Mouse (Mus musculus) intestine, embryonic 15.5 days (tissue): Measurements from ENCODE around the gene Fkrp. TPM values are rescaled to one million over a fixed set of nuclear protein-coding genes. Genes with fewer than 3 reads are reported as not detected.

Source experiments
- ATAC-seq: fragments of 200-750 bp; cut with Nextera tagmentation; 2 replicates; pipeline ENCODE4 v1.8.0; 2017; ENCODE audit warnings: moderate TSS enrichment, moderate library complexity
- H3K27ac ChIP-seq: fragments of 300-500 bp; sonication (generic); 2 replicates; pipeline ENCODE4 v1.5.1; 2015; ENCODE audit warnings: mild to moderate bottlenecking, inconsistent platforms
- H3K27me3 ChIP-seq: fragments of 300-500 bp; sonication (generic); replicated peaks from 2 replicates; pipeline ENCODE4 v1.6.1; 2015; ENCODE audit warnings: inconsistent platforms
- H3K36me3 ChIP-seq: fragments of 300-500 bp; sonication (generic); 2 replicates; pipeline ENCODE4 v1.6.1; 2015; ENCODE audit warnings: inconsistent platforms
- H3K4me1 ChIP-seq: fragments of 300-500 bp; sonication (generic); replicated peaks from 2 replicates; pipeline ENCODE4 v1.6.1; 2015; ENCODE audit warnings: inconsistent platforms
- H3K4me2 ChIP-seq: fragments of 300-500 bp; sonication (generic); replicated peaks from 2 replicates; pipeline ENCODE4 v1.6.1; 2015; ENCODE audit warnings: mild to moderate bottlenecking, inconsistent platforms
- H3K4me3 ChIP-seq: fragments of 300-500 bp; sonication (generic); replicated peaks from 2 replicates; pipeline ENCODE4 v1.5.1; 2015; ENCODE audit warnings: inconsistent platforms
- H3K9ac ChIP-seq: fragments of 300-500 bp; sonication (generic); 2 replicates; pipeline ENCODE4 v1.6.1; 2015; ENCODE audit warnings: inconsistent platforms
- H3K9me3 ChIP-seq: fragments of 300-500 bp; sonication (generic); 2 replicates; pipeline ENCODE4 v1.6.1; 2016; ENCODE audit warnings: inconsistent platforms
- WGBS: fragments of 180-500 bp; shearing (Covaris S2); methylation state at CpG from one replicate; pipeline ENCODE4 v1.1.7; 2015; 5-methylcytosine and 5-hydroxymethylcytosine counted together
- polyA plus RNA-seq: library from polyadenylated mRNA; unstranded; fragments of >200 nt; fragmentation: Nextera tagmentation; extraction: Ambion mirVana; gene quantifications from 2 replicates; pipeline ENCODE4 v1.2.1, GENCODE M21; 2015

Gene Fkrp
- polyA plus RNA-seq, 1 experiment from 2014 or later: 25.6 TPM

GRCm38 (mm10) chr7:16825785-16826184 lies 9.3 kb upstream of the Fkrp start:
- H3K36me3 ChIP-seq: peaks cover 56% of the 10 kb centered on the region
- H3K9ac ChIP-seq: no peak overlapping the region

GRCm38 (mm10) chr7:16823734-16824133 lies 7.2 kb upstream of the Fkrp start:
- H3K9me3 ChIP-seq: no peaks in the 10 kb centered on the region
- peaks cover 21% of the 10 kb centered on the region for H3K4me1 ChIP-seq
- no peak overlapping the region for H3K27ac ChIP-seq
- no peak overlapping the region for H3K4me3 ChIP-seq
- H3K9ac ChIP-seq: no peak overlapping the region
- 81% methylated on average over 5 of the region's 5 CpGs for WGBS
- H3K36me3 ChIP-seq: peaks cover 37% of the 10 kb centered on the region
- H3K4me2 ChIP-seq: no peak overlapping the region
- no peaks in the 10 kb centered on the region for H3K27me3 ChIP-seq
- ATAC-seq: no peak

More at GRCm38 (mm10) chr7:16825785-16826184, 9.3 kb upstream of the Fkrp start:
- Histone ChIP-seq H3K9me3 (no peaks in the 10 kb centered on the region), H3K27me3 (no peaks in the 10 kb centered on the region), H3K4me3 (no peak overlapping the region), H3K4me1 (peaks cover 6% of the 10 kb centered on the region; the same call in 1 of the 2 replicates), H3K4me2 (no peak overlapping the region), H3K27ac (no peak overlapping the region)
- ATAC-seq: no peak
- 84% methylated on average over 10 of the region's 10 CpGs for WGBS

GRCm38 (mm10) chr7:16821669-16822101 lies 5.2 kb upstream of the Fkrp start:
- Histone ChIP-seq H3K27ac (no peak overlapping the region), H3K9me3 (no peaks in the 10 kb centered on the region), H3K36me3 (peaks cover 31% of the 10 kb centered on the region), H3K9ac (no peak overlapping the region), H3K27me3 (no peaks in the 10 kb centered on the region), H3K4me3 (no peak overlapping the region), H3K4me1 (peaks cover 37% of the 10 kb centered on the region), H3K4me2 (no peak overlapping the region)
- ATAC-seq: no peak
- 76% methylated on average over 4 of the region's 4 CpGs for WGBS

DNA sequence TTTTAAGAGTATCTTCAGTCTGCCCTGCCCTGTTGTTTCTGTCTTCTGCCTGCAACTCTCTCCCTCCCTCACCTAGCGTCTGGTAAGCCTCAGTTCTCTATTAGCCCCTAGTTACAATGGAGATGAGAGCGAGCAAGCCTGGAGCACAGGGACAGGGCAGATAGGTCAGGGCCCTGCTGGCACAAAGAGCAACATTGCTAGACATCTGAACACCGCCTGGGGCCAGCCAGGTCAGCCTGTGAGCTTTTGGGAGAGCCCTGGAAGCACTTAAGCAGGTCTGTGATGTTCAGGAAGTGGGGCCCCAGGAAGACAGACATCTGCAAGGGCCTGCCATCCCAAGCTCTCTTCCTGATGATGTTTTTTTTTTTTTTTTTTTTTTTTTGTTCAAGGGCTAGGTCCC lies 4.6 kb upstream of the Fkrp start:
- no peak for ATAC-seq
- peaks cover 37% of the 10 kb centered on the region for H3K4me1 ChIP-seq
- no peak overlapping the region for H3K27ac ChIP-seq
- H3K36me3 ChIP-seq: peaks cover 27% of the 10 kb centered on the region
- H3K4me2 ChIP-seq: no peak overlapping the region; the same call in 1 of the 2 replicates
- H3K9ac ChIP-seq: no peak overlapping the region
- no peaks in the 10 kb centered on the region for H3K9me3 ChIP-seq
- no peaks in the 10 kb centered on the region for H3K27me3 ChIP-seq
- 56% methylated on average over 3 of the region's 3 CpGs for WGBS
- H3K4me3 ChIP-seq: no peak overlapping the region

- no peak overlapping the region for H3K4me2 ChIP-seq
- peaks cover 20% of the 10 kb centered on the region for H3K36me3 ChIP-seq
- no peak for ATAC-seq
- 58% methylated on average over 5 of the region's 5 CpGs for WGBS
- H3K9ac ChIP-seq: no peak overlapping the region
- no peak overlapping the region for H3K4me3 ChIP-seq
- H3K4me1 ChIP-seq: peaks cover 44% of the 10 kb centered on the region
- no peaks in the 10 kb centered on the region for H3K27me3 ChIP-seq
- H3K27ac ChIP-seq: 0 out of 2 replicates have a peak overlapping the region, but pooled peaks have one; percentile 22
- H3K9me3 ChIP-seq: no peaks in the 10 kb centered on the region
These were observed 3.8 kb upstream of the Fkrp start for GRCm38 (mm10) chr7:16820271-16820763.

- Histone ChIP-seq H3K4me3 (no peak overlapping the region), H3K27me3 (no peaks in the 10 kb centered on the region), H3K9me3 (no peaks in the 10 kb centered on the region), H3K36me3 (peaks cover 15% of the 10 kb centered on the region), H3K27ac (0 out of 2 replicates have a peak overlapping the region, but pooled peaks have one; percentile 22), H3K4me2 (no peak overlapping the region), H3K4me1 (peaks cover 49% of the 10 kb centered on the region), H3K9ac (peak overlapping the region; percentile 23; the same call in 1 of the 2 replicates)
- ATAC-seq: no peak
- 78% methylated on average over 5 of the region's 5 CpGs for WGBS
These were observed 3.3 kb upstream of the Fkrp start for GRCm38 (mm10) chr7:16819794-16820193.

DNA sequence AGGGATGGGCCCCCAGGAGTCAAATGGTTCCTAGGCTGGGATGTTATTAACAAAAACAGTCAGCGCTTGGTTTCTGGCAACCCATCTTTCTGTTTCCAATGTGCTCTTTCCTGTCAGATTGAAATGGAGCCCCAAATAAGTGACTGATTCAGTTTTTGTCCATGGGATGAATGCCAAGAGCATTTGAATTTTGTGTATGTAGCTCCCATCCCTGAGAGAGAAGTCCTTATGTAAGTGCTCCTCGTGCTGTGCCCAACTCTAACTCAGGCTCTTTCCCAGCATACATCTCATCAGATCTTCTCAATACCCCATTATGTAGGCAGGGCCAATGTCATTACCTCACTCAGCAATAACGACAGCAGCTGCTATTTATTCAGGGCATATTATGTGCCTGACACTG lies 1.2 kb upstream of the Fkrp start:
- Histone ChIP-seq H3K9me3 (no peaks in the 10 kb centered on the region), H3K36me3 (peaks cover 17% of the 10 kb centered on the region; the same call in 1 of the 2 replicates), H3K9ac (0 out of 2 replicates have a peak overlapping the region, but pooled peaks have one; percentile 100), H3K4me3 (peak overlapping the region; percentile 99), H3K4me1 (peaks cover 49% of the 10 kb centered on the region), H3K4me2 (peak overlapping the region; percentile 92), H3K27ac (no peak overlapping the region), H3K27me3 (no peaks in the 10 kb centered on the region)
- WGBS: 51% methylated on average over 3 of the region's 3 CpGs
- no peak for ATAC-seq

- under 1% methylated on average over 55 of the region's 55 CpGs for WGBS
- peak; percentile 88 for ATAC-seq
- H3K4me1 ChIP-seq: peaks cover 53% of the 10 kb centered on the region
These were observed 456 bp downstream of the Fkrp start for GRCm38 (mm10) chr7:16816078-16816474.

DNA sequence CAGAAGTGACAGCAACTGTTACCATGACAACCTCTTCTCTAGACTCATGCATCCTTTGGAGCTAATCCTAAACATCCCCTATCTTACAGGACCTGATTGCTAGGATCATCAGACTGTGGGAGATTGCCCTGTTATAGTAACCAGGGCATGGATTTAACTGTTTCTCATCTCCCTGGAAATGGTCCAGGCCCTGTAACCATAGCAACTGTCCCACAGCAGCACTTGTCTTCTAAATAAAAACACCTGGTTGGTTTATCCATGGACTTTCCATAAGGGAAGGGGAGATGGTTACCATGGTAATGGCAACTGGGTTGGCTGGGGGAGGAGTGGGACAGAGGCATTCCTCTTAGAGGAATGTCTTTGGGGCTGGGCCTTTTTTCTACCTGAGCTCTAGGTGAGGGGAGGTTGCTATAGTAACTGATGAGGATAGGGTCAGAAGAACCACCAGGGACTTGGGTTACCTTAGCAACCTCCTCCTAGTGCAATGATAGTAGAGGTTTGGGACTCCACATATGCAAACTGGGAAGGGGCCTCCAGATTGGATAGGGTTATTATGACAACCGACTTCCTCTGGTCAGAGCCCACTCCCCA lies 1.1 kb downstream of the Fkrp start, which contains the start of gene Strn4:
Gene Strn4, plus strand, starts transcription at position 539 of the 591 bp plus-strand sequence.
- peaks cover 56% of the 10 kb centered on the region for H3K4me1 ChIP-seq
- WGBS: 0% methylated on average over 1 of the region's 1 CpGs
- ATAC-seq: peak; percentile 7

More at GRCm38 (mm10) chr7:16816078-16816474, 456 bp downstream of the Fkrp start:
- Histone ChIP-seq H3K9ac (peak overlapping the region; percentile 100), H3K4me3 (peak overlapping the region; percentile 99), H3K9me3 (no peaks in the 10 kb centered on the region), H3K27me3 (peaks cover 10% of the 10 kb centered on the region; the same call in 1 of the 2 replicates), H3K27ac (peak overlapping the region; percentile 96), H3K4me2 (peak overlapping the region; percentile 92), H3K36me3 (peaks cover 11% of the 10 kb centered on the region; the same call in 1 of the 2 replicates)

GRCm38 (mm10) chr7:16812505-16812904 lies 4.0 kb downstream of the Fkrp start:
- Histone ChIP-seq H3K4me1 (peaks cover 36% of the 10 kb centered on the region), H3K27me3 (peaks cover 11% of the 10 kb centered on the region; the same call in 1 of the 2 replicates), H3K4me2 (no peak overlapping the region), H3K27ac (no peak overlapping the region), H3K9ac (no peak overlapping the region), H3K36me3 (peaks cover 14% of the 10 kb centered on the region), H3K9me3 (no peaks in the 10 kb centered on the region), H3K4me3 (no peak overlapping the region)
- no peak for ATAC-seq
- WGBS: 82% methylated on average over 2 of the region's 2 CpGs

More for the DNA sequence above, 1.1 kb downstream of the Fkrp start, which contains the start of gene Strn4:
- Histone ChIP-seq H3K9me3 (no peaks in the 10 kb centered on the region), H3K27me3 (peaks cover 11% of the 10 kb centered on the region; the same call in 1 of the 2 replicates), H3K27ac (peak within 1 kb of the TSS; percentile 96), H3K36me3 (peaks cover 11% of the 10 kb centered on the region; the same call in 1 of the 2 replicates), H3K4me2 (peak within 1 kb of the TSS; percentile 92), H3K9ac (peak within 1 kb of the TSS; percentile 100), H3K4me3 (peak within 1 kb of the TSS; percentile 99)

- H3K27me3 ChIP-seq: peaks cover 11% of the 10 kb centered on the region; the same call in 1 of the 2 replicates
- peak overlapping the region; percentile 33 for H3K4me3 ChIP-seq
- peak overlapping the region; percentile 26; the same call in 1 of the 2 replicates for H3K9ac ChIP-seq
- H3K9me3 ChIP-seq: no peaks in the 10 kb centered on the region
- peak overlapping the region; percentile 72 for H3K4me2 ChIP-seq
- H3K36me3 ChIP-seq: peaks cover 14% of the 10 kb centered on the region
- H3K4me1 ChIP-seq: peaks cover 32% of the 10 kb centered on the region
- WGBS: 40% methylated on average over 17 of the region's 17 CpGs
- H3K27ac ChIP-seq: no peak overlapping the region
- ATAC-seq: no peak
These were observed 4.9 kb downstream of the Fkrp start for GRCm38 (mm10) chr7:16811649-16812070.

DNA sequence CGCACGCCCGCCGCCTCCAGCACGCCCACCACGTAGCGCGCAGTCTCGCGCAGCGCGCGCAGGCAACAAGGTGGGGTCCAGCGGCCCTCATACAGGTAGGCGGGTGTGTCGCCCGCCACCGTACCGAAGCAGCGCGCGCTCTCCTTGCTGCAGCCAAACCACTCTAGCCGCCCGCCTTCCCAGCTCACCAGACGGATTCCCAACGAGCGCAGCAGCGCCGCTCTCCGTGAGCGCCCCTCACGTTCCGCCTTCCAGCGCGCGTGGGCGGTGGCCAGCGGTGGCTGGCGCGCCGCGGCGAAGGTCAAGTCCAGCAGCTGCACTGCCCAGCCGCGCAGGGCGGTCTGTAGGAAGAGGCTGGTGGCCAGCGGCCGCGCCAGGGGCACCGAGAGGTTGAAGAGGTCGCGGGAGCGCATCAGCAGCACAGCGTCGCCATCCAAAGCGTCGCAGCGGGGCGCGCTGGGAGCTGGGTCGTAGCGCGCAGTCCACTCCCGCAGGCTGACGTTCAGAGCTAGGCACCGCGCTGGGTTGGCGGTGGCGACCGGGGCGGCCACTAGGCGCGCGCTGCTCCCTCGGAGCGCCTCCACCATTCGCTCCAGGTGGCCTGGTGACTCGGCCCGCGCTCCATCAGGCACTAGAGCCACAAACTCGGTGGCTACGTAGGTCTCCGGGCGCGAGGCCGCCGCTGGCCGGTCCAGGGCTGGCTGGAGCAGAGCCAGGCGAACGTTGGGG lies 5.4 kb downstream of the Fkrp start:
- H3K9me3 ChIP-seq: no peaks in the 10 kb centered on the region
- peak; percentile 42 for ATAC-seq
- peaks cover 14% of the 10 kb centered on the region for H3K36me3 ChIP-seq
- peak overlapping the region; percentile 33 for H3K4me3 ChIP-seq
- peaks cover 32% of the 10 kb centered on the region for H3K4me1 ChIP-seq
- H3K4me2 ChIP-seq: peak overlapping the region; percentile 72
- peaks cover 11% of the 10 kb centered on the region; the same call in 1 of the 2 replicates for H3K27me3 ChIP-seq
- peak overlapping the region; percentile 26; the same call in 1 of the 2 replicates for H3K9ac ChIP-seq
- H3K27ac ChIP-seq: no peak overlapping the region
- WGBS: 22% methylated on average over 90 of the region's 90 CpGs
